Mouse (Mus musculus) megakaryocyte, embryonic 14.5 days (primary cell): Measurements from ENCODE around the gene 2010109A12Rik. TPM values are rescaled to one million over a fixed set of nuclear protein-coding genes. Genes with fewer than 3 reads are reported as not detected.

ENCODE experiments used
- H3K27me3 ChIP-seq: replicated peaks from 2 replicates; pipeline ENCODE3; 2012; ENCODE audit warnings: inconsistent platforms
- H3K36me3 ChIP-seq: replicated peaks from 2 replicates; pipeline ENCODE3; 2012; ENCODE audit warnings: low read length, inconsistent platforms, mixed read lengths
- H3K4me1 ChIP-seq: 2 replicates; pipeline ENCODE4 v1.6.1; 2012; ENCODE audit warnings: inconsistent platforms
- H3K4me3 ChIP-seq: replicated peaks from 2 replicates; pipeline ENCODE3; 2012; ENCODE audit warnings: moderate library complexity, mild to moderate bottlenecking, inconsistent platforms
- H3K9me3 ChIP-seq: 2 replicates; pipeline ENCODE4 v1.6.1; 2012; ENCODE audit warnings: inconsistent platforms
- FLI1 ChIP-seq: IDR thresholded peaks from 2 replicates; pipeline ENCODE4 v1.6.1; 2012; ENCODE audit warnings: low read length, inconsistent platforms, mixed read lengths
- GATA1 ChIP-seq: IDR thresholded peaks from 3 replicates; pipeline ENCODE4 v1.6.1; 2012; ENCODE audit warnings: mixed read lengths, low read length, inconsistent platforms, borderline replicate concordance
- polyA plus RNA-seq: library from polyadenylated mRNA; stranded (reverse); fragments of >175 nt; gene quantifications from 2 replicates; pipeline ENCODE4 v1.2.3, GENCODE M21; 2012; ENCODE audit warnings: low replicate concordance; ENCODE audit not compliant: insufficient read depth

Gene 2010109A12Rik
- 1.1 TPM in 1 of 2 replicates, not detected in the other for polyA plus RNA-seq

- Histone ChIP-seq H3K36me3 (peaks cover 22% of the 10 kb centered on the region), H3K27me3 (no peaks in the 10 kb centered on the region), H3K9me3 (no peaks in the 10 kb centered on the region), H3K4me1 (peaks cover 39% of the 10 kb centered on the region), H3K4me3 (peak within 1 kb of the TSS; percentile 93)
- TF ChIP-seq GATA1 (no peak), FLI1 (no peak; the same call in 1 of the 2 replicates)
These were observed at the start of gene 2010109A12Rik, which contains the start of gene Ccni for GRCm38 (mm10) chr5:93206109-93207005. TSS of gene 2010109A12Rik (plus strand) at chr5:93206518. TSS of gene Ccni (minus strand) at chr5:93206495.

GRCm38 (mm10) chr5:93163541-93163940, 42.8 kb upstream of the 2010109A12Rik start:
- H3K4me1 ChIP-seq = peaks cover 45% of the 10 kb centered on the region

GRCm38 (mm10) chr5:93167919-93168516, 38.3 kb upstream of the 2010109A12Rik start:
- Histone ChIP-seq H3K27me3 (no peaks in the 10 kb centered on the region), H3K4me3 (no peak overlapping the region), H3K36me3 (peaks cover 98% of the 10 kb centered on the region), H3K9me3 (no peaks in the 10 kb centered on the region), H3K4me1 (peaks cover 20% of the 10 kb centered on the region)
- no peak for TF ChIP-seq FLI1
- no peak for TF ChIP-seq GATA1

More at GRCm38 (mm10) chr5:93163541-93163940, 42.8 kb upstream of the 2010109A12Rik start:
- no peaks in the 10 kb centered on the region for H3K27me3 ChIP-seq
- no peak overlapping the region for H3K4me3 ChIP-seq
- TF ChIP-seq FLI1 (no peak), GATA1 (no peak)
- peaks cover 100% of the 10 kb centered on the region for H3K36me3 ChIP-seq
- no peaks in the 10 kb centered on the region for H3K9me3 ChIP-seq

GRCm38 (mm10) chr5:93168654-93169053, 37.7 kb upstream of the 2010109A12Rik start:
- Histone ChIP-seq H3K36me3 (peaks cover 98% of the 10 kb centered on the region), H3K4me1 (peaks cover 17% of the 10 kb centered on the region), H3K27me3 (no peaks in the 10 kb centered on the region), H3K9me3 (no peaks in the 10 kb centered on the region), H3K4me3 (no peak overlapping the region)
- no peak for TF ChIP-seq GATA1
- TF ChIP-seq FLI1 = no peak

- peaks cover 9% of the 10 kb centered on the region for H3K4me1 ChIP-seq
- TF ChIP-seq GATA1 = no peak
- TF ChIP-seq FLI1 = no peak
- no peaks in the 10 kb centered on the region for H3K27me3 ChIP-seq
- H3K4me3 ChIP-seq = no peak overlapping the region
- H3K9me3 ChIP-seq = no peaks in the 10 kb centered on the region
- H3K36me3 ChIP-seq = peaks cover 98% of the 10 kb centered on the region
These were observed 34.9 kb upstream of the 2010109A12Rik start for GRCm38 (mm10) chr5:93171420-93171819.

- Histone ChIP-seq H3K27me3 (no peaks in the 10 kb centered on the region), H3K9me3 (no peaks in the 10 kb centered on the region), H3K4me3 (no peak overlapping the region), H3K36me3 (peaks cover 98% of the 10 kb centered on the region), H3K4me1 (peaks cover 9% of the 10 kb centered on the region)
- no peak for TF ChIP-seq GATA1
- TF ChIP-seq FLI1 = no peak
These were observed 33.8 kb upstream of the 2010109A12Rik start for GRCm38 (mm10) chr5:93172536-93172935.

GRCm38 (mm10) chr5:93174675-93175074, 31.6 kb upstream of the 2010109A12Rik start:
- Histone ChIP-seq H3K4me3 (no peak overlapping the region), H3K36me3 (peaks cover 98% of the 10 kb centered on the region), H3K27me3 (no peaks in the 10 kb centered on the region), H3K9me3 (no peaks in the 10 kb centered on the region), H3K4me1 (peaks cover 17% of the 10 kb centered on the region)
- TF ChIP-seq GATA1 = no peak
- TF ChIP-seq FLI1 = no peak

GRCm38 (mm10) chr5:93178616-93179015, 27.7 kb upstream of the 2010109A12Rik start:
- Histone ChIP-seq H3K9me3 (no peaks in the 10 kb centered on the region), H3K36me3 (peaks cover 88% of the 10 kb centered on the region), H3K27me3 (no peaks in the 10 kb centered on the region), H3K4me1 (peaks cover 15% of the 10 kb centered on the region; the same call in 1 of the 2 replicates), H3K4me3 (no peak overlapping the region)
- TF ChIP-seq FLI1 (no peak), GATA1 (no peak)

GRCm38 (mm10) chr5:93180252-93180651, 26.1 kb upstream of the 2010109A12Rik start:
- Histone ChIP-seq H3K4me1 (peaks cover 16% of the 10 kb centered on the region; the same call in 1 of the 2 replicates), H3K9me3 (no peaks in the 10 kb centered on the region), H3K27me3 (no peaks in the 10 kb centered on the region), H3K4me3 (no peak overlapping the region), H3K36me3 (peaks cover 88% of the 10 kb centered on the region)
- no peak for TF ChIP-seq GATA1
- no peak for TF ChIP-seq FLI1
